In the genomic region with DNA sequence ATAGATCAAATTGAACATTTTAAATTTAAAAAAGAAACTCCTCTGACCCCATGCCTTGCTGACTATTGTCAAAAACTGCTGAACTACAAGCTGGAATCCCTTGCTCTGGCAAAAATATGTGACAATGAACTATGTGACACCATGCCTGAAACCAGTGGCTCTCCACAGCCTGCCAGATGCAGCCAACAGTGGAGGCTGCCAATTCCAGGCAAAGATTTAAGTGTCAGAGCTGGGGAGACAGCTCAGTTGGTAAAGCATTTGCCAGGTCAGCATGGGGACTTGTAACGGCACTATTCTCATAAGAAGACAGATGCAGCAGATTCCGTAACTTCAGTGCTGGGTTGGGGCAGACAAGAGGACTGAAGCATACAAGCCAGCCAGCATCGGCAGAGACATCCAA, we compare ENCODE assay signal across 26 mouse cellular contexts.
DNase-seq lines count a peak whose midpoint lies in the region; ATAC-seq and TF ChIP-seq lines count a peak whose summit lies in the region.
"Had no signal": no experiment of that assay in that cellular context is flagged by ENCODE, and none has a peak within 500 bp of the region (broad histone marks: within the 10 kb centered on the region; RNA-seq: fewer than 3 reads in every experiment).

No protein-coding gene starts in this region.

- peak overlapping the region; percentile 93 for H3K27ac ChIP-seq in gastrocnemius, adult 2 months
- peak overlapping the region; percentile 16 for H3K27ac ChIP-seq in heart, postnatal 0 days (ENCODE audit: low read depth)
- no peak overlapping the region for H3K27ac ChIP-seq in liver, adult 2 months (replicated peaks; ENCODE audit: insufficient read depth, low read depth, low read length)
- H3K27ac ChIP-seq in liver, embryonic 11.5 days (ENCODE audit: low read depth, low read length): no peak overlapping the region
- H3K27ac ChIP-seq: forebrain, embryonic 13.5 days; kidney, postnatal 0 days; limb, embryonic 10.5 days; limb, embryonic 15.5 days; liver, embryonic 15.5 days; lung, embryonic 15.5 days; midbrain, embryonic 12.5 days had no signal

- TF ChIP-seq CTCF in gastrocnemius, adult 2 months (IDR thresholded peaks at IDR 0.05): no peak
- TF ChIP-seq CTCF in heart, postnatal 0 days (IDR thresholded peaks at IDR 0.05; ENCODE audit: low read depth): no peak
- TF ChIP-seq CTCF in liver, adult 2 months (IDR thresholded peaks at IDR 0.05; ENCODE audit: low read depth, low read length): no peak

- intact Hi-C loops in gastrocnemius, adult 2 months (cut with DNase I): no loop called here
- intact Hi-C loops in gastrocnemius, postnatal 36 days (cut with DNase I): no loop called here

- no peaks in the 10 kb centered on the region for H3K36me3 ChIP-seq in heart, postnatal 0 days (replicated peaks; ENCODE audit: control insufficient read depth, insufficient read depth, low read length)
- no peaks in the 10 kb centered on the region for H3K36me3 ChIP-seq in liver, adult 2 months (ENCODE audit: control insufficient read depth, insufficient read depth, low read length)
- H3K36me3 ChIP-seq in liver, embryonic 11.5 days (ENCODE audit: control insufficient read depth, insufficient read depth, low read length): no peaks in the 10 kb centered on the region
- H3K36me3 ChIP-seq: limb, embryonic 10.5 days; liver, embryonic 15.5 days; lung, embryonic 15.5 days; midbrain, embryonic 12.5 days had no signal

- peak; percentile 37 for DNase-seq in gastrocnemius, adult 2 months
- DNase-seq in gastrocnemius, postnatal 36 days: no peak
- DNase-seq in heart, postnatal 0 days (ENCODE audit: low spot score): peak; percentile 46
- DNase-seq in heart, adult 8-10 months (ENCODE audit: low spot score): no peak
- DNase-seq in liver, adult 2 months (ENCODE audit: extremely low read depth, low read depth, low spot score): peak; percentile 44
- no peak for DNase-seq in liver, embryonic 11.5 days (ENCODE audit: low spot score)
- peak; percentile 40 for DNase-seq in brain, adult 2 months (ENCODE audit: low read depth, low spot score)
- DNase-seq: adrenal gland, postnatal 25 days; cerebellum, adult 8-10 months; cerebellum, postnatal 36 days; gastrocnemius, postnatal 25 days; kidney, adult 8-10 months; kidney, postnatal 4 days; layer of hippocampus, adult 9-11 months; lung, postnatal 36 days; right cerebral cortex, postnatal 14 days; thymus, postnatal 4 days had no signal

- WGBS in heart, postnatal 0 days: 48% methylated on average over 3 of the region's 3 CpGs
- WGBS in liver, adult 2 months: 80% methylated on average over 3 of the region's 3 CpGs
- WGBS in liver, embryonic 11.5 days: 89% methylated on average over 3 of the region's 3 CpGs

- peaks cover 29% of the 10 kb centered on the region for H3K79me2 ChIP-seq in liver, adult 2 months (ENCODE audit: control insufficient read depth, insufficient read depth, low read length)

- H3K9me3 ChIP-seq in heart, postnatal 0 days (replicated peaks; ENCODE audit: control insufficient read depth, low read length): no peaks in the 10 kb centered on the region
- H3K9me3 ChIP-seq in liver, embryonic 11.5 days (ENCODE audit: control insufficient read depth, low read length): no peaks in the 10 kb centered on the region
- H3K9me3 ChIP-seq: forebrain, embryonic 13.5 days; G1E; limb, embryonic 10.5 days; limb, embryonic 15.5 days; liver, embryonic 15.5 days; lung, embryonic 15.5 days; midbrain, embryonic 12.5 days had no signal

- TF ChIP-seq POLR2A in liver, adult 2 months (IDR thresholded peaks at IDR 0.05; ENCODE audit: extremely low read depth, insufficient read depth, low read length): no peak

- H3K4me2 ChIP-seq in heart, postnatal 0 days (ENCODE audit: low read depth, low read length): no peak overlapping the region
- H3K4me2 ChIP-seq in liver, embryonic 11.5 days: no peak overlapping the region
- H3K4me2 ChIP-seq: forebrain, embryonic 13.5 days; limb, embryonic 15.5 days; liver, embryonic 15.5 days; lung, embryonic 15.5 days; midbrain, embryonic 12.5 days had no signal

- no peaks in the 10 kb centered on the region for H3K27me3 ChIP-seq in heart, postnatal 0 days (ENCODE audit: control insufficient read depth, insufficient read depth, low read length)
- no peaks in the 10 kb centered on the region for H3K27me3 ChIP-seq in liver, adult 2 months (ENCODE audit: control insufficient read depth, insufficient read depth, low read length)
- no peaks in the 10 kb centered on the region for H3K27me3 ChIP-seq in liver, embryonic 11.5 days (replicated peaks; ENCODE audit: control insufficient read depth, insufficient read depth, low read length)
- H3K27me3 ChIP-seq: forebrain, embryonic 13.5 days; limb, embryonic 15.5 days; liver, embryonic 15.5 days; lung, embryonic 15.5 days; midbrain, embryonic 12.5 days had no signal

- H3K9ac ChIP-seq in heart, postnatal 0 days (replicated peaks; ENCODE audit: low read depth, low read length): no peak overlapping the region
- no peak overlapping the region for H3K9ac ChIP-seq in liver, adult 2 months (ENCODE audit: low read depth, low read length)
- no peak overlapping the region for H3K9ac ChIP-seq in liver, embryonic 11.5 days (ENCODE audit: low read depth, low read length)
- H3K9ac ChIP-seq: forebrain, embryonic 13.5 days; limb, embryonic 15.5 days; liver, embryonic 15.5 days; lung, embryonic 15.5 days; midbrain, embryonic 12.5 days had no signal

- no peak for ATAC-seq in heart, postnatal 0 days (ENCODE audit: insufficient read depth, low read depth)
- ATAC-seq in liver, embryonic 11.5 days (replicated peaks; ENCODE audit: low FRiP score): no peak
- ATAC-seq: forebrain, embryonic 13.5 days; intestine, embryonic 16.5 days had no signal

- 0 out of 2 replicates have a peak overlapping the region, but pooled peaks have one; percentile 26 for H3K4me3 ChIP-seq in gastrocnemius, adult 2 months
- H3K4me3 ChIP-seq in heart, postnatal 0 days (ENCODE audit: low read depth, low read length): no peak overlapping the region
- H3K4me3 ChIP-seq in liver, adult 2 months (ENCODE audit: insufficient read depth, low read depth, low read length): no peak overlapping the region
- H3K4me3 ChIP-seq in liver, embryonic 11.5 days (ENCODE audit: low read depth, low read length): no peak overlapping the region
- H3K4me3 ChIP-seq: forebrain, embryonic 13.5 days; limb, embryonic 10.5 days; limb, embryonic 15.5 days; liver, embryonic 15.5 days; lung, embryonic 15.5 days; midbrain, embryonic 12.5 days had no signal

- TF ChIP-seq EP300 in heart, postnatal 0 days (IDR thresholded peaks at IDR 0.05; ENCODE audit: low read depth): no peak

- peaks cover 30% of the 10 kb centered on the region for H3K4me1 ChIP-seq in heart, postnatal 0 days (ENCODE audit: control insufficient read depth, insufficient read depth)
- no peaks in the 10 kb centered on the region for H3K4me1 ChIP-seq in liver, adult 2 months (ENCODE audit: control insufficient read depth, insufficient read depth, low read length)
- no peaks in the 10 kb centered on the region; the same call in 1 of the 2 replicates for H3K4me1 ChIP-seq in liver, embryonic 11.5 days (replicated peaks; ENCODE audit: control insufficient read depth, insufficient read depth, low read length)
- H3K4me1 ChIP-seq: liver, embryonic 15.5 days had no signal

Comparison
In these comparisons a context has a peak if more than half of its experiments do, and no peak if none do; other contexts are left out.
1. DNase-seq: peak in gastrocnemius, adult 2 months (single experiment), heart, postnatal 0 days (single experiment), liver, adult 2 months (single experiment) and brain, adult 2 months (single experiment); none in gastrocnemius, postnatal 36 days (0 of 2), heart, adult 8-10 months (single experiment) and liver, embryonic 11.5 days (single experiment).
2. H3K27ac ChIP-seq: peak in gastrocnemius, adult 2 months (single experiment) and heart, postnatal 0 days (single experiment); none in liver, adult 2 months (single experiment) and liver, embryonic 11.5 days (single experiment).